Mouse (Mus musculus) spleen, adult 2 months (tissue): Measurements from ENCODE around the gene Scnn1a. TPM values are rescaled to one million over a fixed set of nuclear protein-coding genes. Genes with fewer than 3 reads are reported as not detected.

Source experiments
- DNase-seq, 2 experiments: peaks; one replicate each; pipeline versions ENCODE4 v3.0.0 to v3.0.0-alpha.2; 2012 to 2021; ENCODE audit warnings: low spot score in 2 of 2, low read depth in 1 of 2
- H3K27ac ChIP-seq: fragments of 200-500 bp; 2 replicates; pipeline ENCODE4 v1.5.1; 2012; ENCODE audit warnings: low read length, inconsistent platforms; ENCODE audit not compliant: insufficient read depth
- H3K27me3 ChIP-seq: fragments of 200-500 bp; 2 replicates; pipeline ENCODE4 v1.6.1; 2012; ENCODE audit warnings: mild to moderate bottlenecking, moderate library complexity, low read length, inconsistent platforms; ENCODE audit not compliant: control insufficient read depth, insufficient read depth
- H3K36me3 ChIP-seq: fragments of 200-500 bp; 2 replicates; pipeline ENCODE4 v1.6.1; 2012; ENCODE audit warnings: mild to moderate bottlenecking, low read length, inconsistent platforms; ENCODE audit not compliant: control insufficient read depth, insufficient read depth
- H3K4me1 ChIP-seq: fragments of 200-500 bp; 2 replicates; pipeline ENCODE4 v1.6.1; 2011; ENCODE audit warnings: inconsistent platforms; ENCODE audit not compliant: control insufficient read depth, insufficient read depth, insufficient read length
- H3K4me3 ChIP-seq: fragments of 200-500 bp; 2 replicates; pipeline ENCODE4 v1.5.1; 2011; ENCODE audit warnings: mild to moderate bottlenecking, inconsistent platforms; ENCODE audit not compliant: insufficient read depth, insufficient read length; ENCODE audit errors: extremely low read depth
- CTCF ChIP-seq: fragments of 200-500 bp; IDR thresholded peaks from 2 replicates; pipeline ENCODE4 v1.5.1; 2011; ENCODE audit warnings: mild to moderate bottlenecking, inconsistent platforms; ENCODE audit not compliant: insufficient read depth, insufficient read length, insufficient replicate concordance; ENCODE audit errors: extremely low read depth
- POLR2A ChIP-seq: fragments of 200-500 bp; IDR thresholded peaks from 2 replicates; pipeline ENCODE4 v1.6.1; 2011; ENCODE audit warnings: low read depth, low read length, inconsistent platforms
- WGBS: fragments of 180-500 bp; shearing (Covaris S2); methylation state at CpG from one replicate; pipeline ENCODE4 v1.1.7; 2018; 5-methylcytosine and 5-hydroxymethylcytosine counted together
- polyA plus RNA-seq: library from polyadenylated mRNA; depleted of rRNA; stranded (reverse); fragments of >200 nt; gene quantifications from 2 replicates; pipeline ENCODE4 v1.2.3, GENCODE M21; 2012

The Scnn1a gene
- polyA plus RNA-seq, 1 experiment: 1.5 TPM

DNA sequence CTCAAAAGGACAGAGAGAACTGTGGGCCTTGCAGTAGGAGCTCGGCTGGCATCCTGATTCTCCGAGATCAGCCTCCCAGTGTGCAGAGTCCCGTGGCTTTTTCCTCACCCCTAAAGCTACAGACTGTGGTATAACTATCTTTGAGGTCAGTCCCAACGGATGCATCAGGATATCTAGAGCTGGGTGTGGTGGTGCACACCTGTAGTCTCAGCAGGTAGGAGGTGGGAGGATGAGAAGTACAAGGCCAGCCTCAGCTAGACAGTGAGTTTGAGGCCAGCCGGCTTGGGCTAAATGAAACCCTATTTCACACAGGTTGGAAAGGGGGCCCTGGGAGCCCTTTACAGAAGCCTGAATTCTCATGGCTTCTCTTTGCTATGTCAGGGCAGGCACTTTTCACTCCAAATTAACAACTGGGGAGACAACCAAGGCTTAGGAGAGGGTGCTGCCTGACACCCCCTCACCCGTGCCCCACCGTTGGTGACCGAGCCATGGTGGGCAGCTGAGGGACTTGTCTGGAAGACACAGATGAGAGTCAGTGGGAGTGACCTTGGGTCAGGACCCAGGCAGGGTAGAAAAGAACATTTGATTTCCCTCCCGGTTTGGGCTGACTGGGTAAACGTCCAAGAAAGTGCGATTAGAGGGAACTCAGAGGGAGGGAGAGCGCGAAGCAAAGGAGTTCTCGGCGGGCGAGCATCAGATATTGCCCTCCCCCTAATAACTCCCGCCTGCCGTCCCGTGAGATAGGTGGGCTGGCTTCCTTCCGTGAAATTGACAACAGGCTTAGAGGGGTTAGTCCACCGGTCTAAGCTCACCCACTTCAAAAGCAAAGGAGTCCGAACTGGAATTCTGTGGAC, 28.5 kb downstream of the Scnn1a start, which contains the start of gene Tnfrsf1a:
Gene Tnfrsf1a, plus strand, starts transcription at position 642 of the 854 bp plus-strand sequence.
- Histone ChIP-seq H3K27ac (peak within 1 kb of the TSS; percentile 90), H3K4me1 (peaks cover 11% of the 10 kb centered on the region; the same call in 1 of the 2 replicates), H3K4me3 (peak within 1 kb of the TSS; percentile 71), H3K27me3 (peaks cover 4% of the 10 kb centered on the region; the same call in 1 of the 2 replicates), H3K36me3 (no peaks in the 10 kb centered on the region)
- WGBS: 16% methylated on average over 22 of the region's 22 CpGs
- no peak for TF ChIP-seq CTCF
- no peak for TF ChIP-seq POLR2A
- no peak for DNase-seq

DNA sequence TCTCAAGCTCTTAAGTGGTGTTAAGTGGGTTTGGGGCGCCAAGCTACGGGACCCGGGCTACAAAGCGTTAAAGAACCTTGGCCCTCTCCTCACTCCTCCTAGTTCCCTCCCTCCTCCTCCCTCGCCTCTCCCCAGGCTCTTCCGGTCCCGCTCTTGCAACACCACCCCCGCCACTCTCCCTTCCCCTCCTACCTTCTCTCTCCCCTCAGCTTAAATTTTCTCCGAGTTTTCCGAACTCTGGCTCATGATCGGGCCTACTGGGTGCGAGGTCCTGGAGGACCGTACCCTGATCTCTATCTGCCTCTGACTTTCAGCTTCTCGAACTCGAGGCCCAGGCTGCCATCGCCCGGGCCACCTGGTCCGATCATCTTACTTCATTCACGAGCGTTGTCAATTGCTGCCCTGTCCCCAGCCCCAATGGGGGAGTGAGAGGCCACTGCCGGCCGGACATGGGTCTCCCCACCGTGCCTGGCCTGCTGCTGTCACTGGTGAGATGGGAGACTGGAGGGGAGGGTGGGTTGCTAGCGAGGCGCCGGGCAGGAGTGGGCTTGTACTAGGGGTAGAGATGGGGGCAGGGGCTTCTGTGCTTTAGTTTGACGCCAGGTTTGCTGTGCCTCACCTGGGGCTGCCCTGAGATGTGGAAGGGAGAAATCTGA, 29.2 kb downstream of the Scnn1a start:
- H3K27me3 ChIP-seq: peaks cover 4% of the 10 kb centered on the region; the same call in 1 of the 2 replicates
- H3K27ac ChIP-seq: peak overlapping the region; percentile 90
- peak overlapping the region; percentile 71 for H3K4me3 ChIP-seq
- peaks cover 11% of the 10 kb centered on the region; the same call in 1 of the 2 replicates for H3K4me1 ChIP-seq
- H3K36me3 ChIP-seq: no peaks in the 10 kb centered on the region
- peak in 1 of 2 experiments; percentile 42 for DNase-seq
- TF ChIP-seq POLR2A (peak; percentile 4), CTCF (no peak)
- 1% methylated on average over 26 of the region's 27 CpGs for WGBS

DNA sequence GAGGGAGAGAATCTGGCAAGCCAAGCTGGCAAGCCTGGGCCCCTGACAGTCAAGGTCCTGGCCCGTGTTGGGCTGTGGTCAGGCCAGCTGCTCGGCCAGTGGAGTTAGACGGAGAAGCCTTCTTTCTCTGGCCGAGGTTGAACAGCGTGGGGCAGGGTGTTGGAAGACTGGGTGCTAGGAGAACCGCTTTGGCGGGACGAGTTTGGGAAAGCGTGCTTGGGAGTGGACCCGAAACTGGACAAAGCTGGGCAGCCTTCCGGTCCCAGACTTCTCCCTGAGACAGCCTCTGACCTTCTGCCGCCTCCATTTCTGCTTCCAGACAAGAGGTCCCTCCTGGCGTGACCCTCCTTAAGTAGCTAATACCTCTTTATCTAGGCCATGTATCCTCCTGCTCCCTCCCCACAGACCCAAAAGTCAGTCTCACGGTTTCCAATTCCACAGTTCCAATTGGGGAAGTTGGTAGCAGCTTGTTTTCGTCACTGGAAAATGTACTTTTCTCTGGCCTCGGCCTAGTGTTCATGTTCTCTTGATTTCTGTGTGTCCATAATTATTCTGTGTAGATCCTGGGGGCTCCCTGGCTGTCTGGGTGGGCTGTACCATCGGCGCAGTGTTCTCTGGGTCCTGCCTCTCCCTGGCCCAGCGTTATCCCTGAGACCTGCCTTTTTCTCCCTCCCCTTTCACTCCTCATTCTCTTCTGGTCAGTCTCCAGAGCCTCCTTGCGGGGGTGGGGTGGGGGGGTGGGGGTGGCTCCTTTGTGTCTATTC, 30.0 kb downstream of the Scnn1a start:
- Histone ChIP-seq H3K36me3 (no peaks in the 10 kb centered on the region), H3K4me3 (peak overlapping the region; percentile 71), H3K27me3 (peaks cover 4% of the 10 kb centered on the region; the same call in 1 of the 2 replicates), H3K4me1 (peaks cover 17% of the 10 kb centered on the region; the same call in 1 of the 2 replicates), H3K27ac (peak overlapping the region; percentile 90)
- DNase-seq: no peak
- WGBS: 9% methylated on average over 20 of the region's 20 CpGs
- TF ChIP-seq POLR2A: no peak
- TF ChIP-seq CTCF: no peak

DNA sequence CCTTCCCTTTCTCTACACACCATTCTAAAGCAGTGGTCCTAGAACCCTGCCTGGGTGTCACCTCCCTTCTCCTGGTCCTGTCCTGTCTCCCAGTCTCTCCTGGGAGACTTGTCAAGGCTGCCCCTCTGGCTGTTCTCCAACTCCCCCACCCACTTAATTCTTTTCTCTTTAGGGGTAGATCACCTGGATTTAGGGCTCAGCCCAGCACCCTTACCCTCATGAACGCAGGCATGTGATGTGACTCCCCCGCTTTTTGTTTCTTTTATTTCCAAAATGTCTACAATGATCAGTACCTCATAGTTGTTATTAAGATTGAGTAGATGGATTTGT, 30.5 kb downstream of the Scnn1a start:
- Histone ChIP-seq H3K4me1 (peaks cover 18% of the 10 kb centered on the region; the same call in 1 of the 2 replicates), H3K27me3 (peaks cover 4% of the 10 kb centered on the region; the same call in 1 of the 2 replicates), H3K36me3 (no peaks in the 10 kb centered on the region), H3K27ac (peak overlapping the region; percentile 37; the same call in 1 of the 2 replicates), H3K4me3 (no peak overlapping the region)
- TF ChIP-seq CTCF (no peak), POLR2A (no peak)
- WGBS: 63% methylated on average over 2 of the region's 2 CpGs
- DNase-seq: no peak

DNA sequence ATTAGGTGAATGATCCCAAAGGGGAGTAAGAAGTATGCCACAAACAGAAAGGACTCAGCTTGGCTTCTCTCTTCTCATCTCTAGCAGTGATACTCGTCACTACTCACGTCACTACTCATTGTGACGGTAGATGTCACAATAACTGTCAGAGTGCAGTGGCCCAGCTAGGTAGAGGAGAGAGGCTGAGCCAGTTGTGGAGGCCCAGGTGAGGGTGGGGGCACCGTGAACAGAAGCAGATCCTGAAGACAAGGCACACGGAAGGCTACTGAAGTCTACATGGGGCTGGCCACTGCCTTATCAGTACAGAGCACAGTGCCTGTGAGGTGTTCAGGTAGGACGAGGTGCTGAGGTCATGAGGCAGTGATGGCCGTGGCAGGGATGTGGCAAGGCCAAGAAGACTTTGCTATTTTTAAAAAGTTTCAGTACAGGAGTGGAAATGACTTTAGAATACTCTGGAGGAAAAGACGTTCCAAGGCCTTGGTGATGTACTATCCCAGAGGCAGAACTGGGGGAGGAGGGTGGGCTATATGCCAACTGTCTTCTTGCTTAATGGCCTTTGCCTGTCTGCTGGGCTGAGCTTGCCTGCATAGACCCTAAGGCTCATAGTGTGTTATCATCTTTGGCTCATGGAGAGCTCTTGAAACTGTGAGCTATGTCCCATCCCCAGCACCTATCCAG, 31.0 kb downstream of the Scnn1a start:
- H3K4me3 ChIP-seq: peak overlapping the region; percentile 2
- H3K4me1 ChIP-seq: peaks cover 18% of the 10 kb centered on the region; the same call in 1 of the 2 replicates
- peak overlapping the region; percentile 6 for H3K27ac ChIP-seq
- 55% methylated on average over 8 of the region's 8 CpGs for WGBS
- no peak for DNase-seq
- H3K36me3 ChIP-seq: no peaks in the 10 kb centered on the region
- peaks cover 4% of the 10 kb centered on the region; the same call in 1 of the 2 replicates for H3K27me3 ChIP-seq
- no peak for TF ChIP-seq CTCF
- no peak for TF ChIP-seq POLR2A

DNA sequence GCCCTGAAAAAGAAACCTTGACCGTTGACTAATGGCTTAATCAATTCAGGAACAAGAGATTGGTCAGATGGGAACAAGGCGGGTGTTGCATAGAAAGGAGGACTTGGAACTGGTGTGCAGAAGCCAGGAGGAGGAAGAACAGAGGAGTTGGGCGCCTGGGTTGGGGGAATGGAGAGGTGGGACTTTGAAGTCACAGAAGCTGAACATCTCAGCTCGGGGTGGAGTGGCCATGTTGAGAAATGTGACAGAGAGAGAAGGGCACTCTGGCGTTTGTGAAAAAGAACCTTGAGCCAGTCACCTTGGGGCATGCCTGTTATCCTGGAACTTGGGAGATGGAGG, 31.6 kb downstream of the Scnn1a start:
- DNase-seq: no peak
- TF ChIP-seq POLR2A (no peak), CTCF (no peak)
- H3K27me3 ChIP-seq: peaks cover 4% of the 10 kb centered on the region; the same call in 1 of the 2 replicates
- H3K36me3 ChIP-seq: no peaks in the 10 kb centered on the region
- H3K27ac ChIP-seq: peak overlapping the region; percentile 13; the same call in 1 of the 2 replicates
- no peak overlapping the region for H3K4me3 ChIP-seq
- H3K4me1 ChIP-seq: peaks cover 18% of the 10 kb centered on the region; the same call in 1 of the 2 replicates
- WGBS: 60% methylated on average over 5 of the region's 5 CpGs
